Mouse (Mus musculus) heart, postnatal 0 days (tissue): ENCODE measurements at regions not wholly inside any gene's neighbourhood (a gene's known extent, or its start where the extent isn't known, plus 50 kb on each side); places are given as distances from the start of the nearest gene placed in this dataset.

Source experiments
- ATAC-seq: fragments of 200-750 bp; cut with Nextera tagmentation; 2 replicates; pipeline ENCODE4 v1.8.0; 2017; ENCODE audit warnings: low read depth, moderate number of reproducible peaks, moderate library complexity; ENCODE audit not compliant: insufficient read depth
- DNase-seq: peaks from one replicate; pipeline ENCODE4 v3.0.0-alpha.2; 2016; ENCODE audit warnings: low spot score
- H3K27ac ChIP-seq: fragments of 300-500 bp; sonication (generic); 2 replicates; pipeline ENCODE4 v1.5.1; 2014; ENCODE audit warnings: low read depth, mild to moderate bottlenecking
- H3K27me3 ChIP-seq: fragments of 300-500 bp; sonication (generic); 2 replicates; pipeline ENCODE4 v1.6.1; 2014; ENCODE audit warnings: low read length, mixed read lengths; ENCODE audit not compliant: control insufficient read depth, insufficient read depth
- H3K36me3 ChIP-seq: fragments of 300-500 bp; sonication (generic); replicated peaks from 2 replicates; pipeline ENCODE4 v1.6.1; 2014; ENCODE audit warnings: low read length, mixed read lengths; ENCODE audit not compliant: control insufficient read depth, insufficient read depth
- H3K4me1 ChIP-seq: fragments of 300-500 bp; sonication (generic); 2 replicates; pipeline ENCODE4 v1.6.1; 2014; ENCODE audit warnings: antibody characterized with exemption; ENCODE audit not compliant: control insufficient read depth, insufficient read depth
- H3K4me2 ChIP-seq: fragments of 300-500 bp; sonication (generic); 2 replicates; pipeline ENCODE4 v1.6.1; 2014; ENCODE audit warnings: low read depth, mild to moderate bottlenecking, low read length, moderate library complexity
- H3K4me3 ChIP-seq: fragments of 300-500 bp; sonication (generic); 2 replicates; pipeline ENCODE4 v1.5.1; 2014; ENCODE audit warnings: low read depth, low read length
- H3K9ac ChIP-seq: fragments of 300-500 bp; sonication (generic); replicated peaks from 2 replicates; pipeline ENCODE4 v1.6.1; 2014; ENCODE audit warnings: low read depth, low read length, mixed read lengths
- H3K9me3 ChIP-seq: fragments of 300-500 bp; sonication (generic); replicated peaks from 2 replicates; pipeline ENCODE4 v1.6.1; 2016; ENCODE audit warnings: low read length; ENCODE audit not compliant: control insufficient read depth
- CTCF ChIP-seq: IDR thresholded peaks from 2 replicates; pipeline ENCODE4 v1.5.1; 2016; ENCODE audit warnings: antibody characterized with exemption, control low read depth, low read depth
- EP300 ChIP-seq: IDR thresholded peaks from 2 replicates; pipeline ENCODE4 v1.6.1; 2016; ENCODE audit warnings: antibody characterized with exemption, low read depth
- WGBS: fragments of 180-500 bp; shearing (Covaris S2); extraction: QIAGEN DNeasy Blood & Tissue Kit; methylation state at CpG from one replicate; pipeline ENCODE4 v1.1.7; 2014; 5-methylcytosine and 5-hydroxymethylcytosine counted together

DNA sequence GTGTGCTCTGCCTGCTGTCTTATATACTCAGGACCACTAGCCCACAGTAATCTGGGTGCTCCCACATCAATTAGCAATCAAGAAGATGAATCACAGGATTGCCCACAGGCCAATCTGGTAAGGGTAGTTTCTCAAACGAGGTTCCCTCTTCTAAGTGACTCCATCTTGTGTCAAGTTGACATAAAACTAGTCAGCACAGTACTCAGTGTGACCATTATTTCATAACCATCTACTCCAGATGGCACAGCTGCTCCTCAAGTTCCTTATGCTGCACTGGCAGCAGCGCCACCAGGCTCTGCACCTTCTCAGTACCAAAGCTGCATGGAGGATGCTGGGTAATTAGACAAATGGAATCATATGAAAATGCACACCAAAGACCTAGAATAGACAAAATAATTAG is 175.6 kb upstream of the B3galt2 start:
- Histone ChIP-seq H3K9ac (no peak overlapping the region), H3K4me1 (no peaks in the 10 kb centered on the region), H3K4me3 (no peak overlapping the region), H3K4me2 (no peak overlapping the region), H3K27ac (no peak overlapping the region), H3K9me3 (no peaks in the 10 kb centered on the region), H3K27me3 (no peaks in the 10 kb centered on the region), H3K36me3 (no peaks in the 10 kb centered on the region)
- 52% methylated on average over 2 of the region's 2 CpGs for WGBS
- no peak for TF ChIP-seq EP300
- no peak for TF ChIP-seq CTCF
- DNase-seq (no peak), ATAC-seq (no peak)

DNA sequence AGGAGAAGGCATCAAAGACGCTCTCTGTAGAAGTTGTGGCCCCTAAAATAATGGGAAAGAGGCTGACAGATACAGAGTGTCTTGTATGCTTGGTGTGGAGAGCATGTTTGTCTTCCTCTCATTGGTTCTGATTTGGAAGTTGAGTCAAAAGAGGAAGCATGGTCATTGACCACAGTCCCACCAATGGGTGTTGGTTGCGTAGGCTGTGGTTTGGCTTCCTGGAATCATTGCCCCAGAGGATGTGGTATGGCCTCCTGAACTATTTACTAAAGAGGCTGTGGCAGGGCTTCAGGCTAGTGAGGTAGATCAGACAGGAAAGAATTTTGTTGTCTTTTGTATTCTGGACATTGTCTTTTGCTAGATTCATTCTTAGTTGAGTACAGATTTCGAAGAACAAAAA is 174.4 kb upstream of the B3galt2 start:
- 90% methylated on average over 3 of the region's 3 CpGs for WGBS
- Histone ChIP-seq H3K4me3 (no peak overlapping the region), H3K27me3 (no peaks in the 10 kb centered on the region), H3K27ac (no peak overlapping the region), H3K4me2 (no peak overlapping the region), H3K9me3 (no peaks in the 10 kb centered on the region), H3K9ac (no peak overlapping the region), H3K4me1 (no peaks in the 10 kb centered on the region), H3K36me3 (no peaks in the 10 kb centered on the region)
- no peak for ATAC-seq
- no peak for TF ChIP-seq CTCF
- TF ChIP-seq EP300, result no peak
- no peak for DNase-seq

DNA sequence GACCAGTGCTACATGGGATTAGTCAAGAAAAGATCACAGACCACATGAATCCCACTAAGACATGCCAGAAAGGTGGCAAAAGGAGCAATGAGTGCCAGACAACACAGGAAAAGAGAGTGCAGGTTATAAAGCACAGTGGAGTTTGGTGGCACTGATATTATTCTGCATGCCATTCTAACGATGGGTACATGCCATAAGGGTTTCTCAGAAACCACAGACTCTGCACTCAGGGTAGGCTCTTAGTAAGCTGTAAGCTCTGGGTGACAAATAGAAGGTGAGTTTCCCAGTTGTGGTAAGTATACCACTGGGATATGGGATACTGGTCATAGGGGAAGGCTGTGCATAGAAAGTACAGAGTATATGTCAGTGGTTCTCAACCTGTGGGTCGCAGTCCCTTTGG is 165.1 kb upstream of the B3galt2 start:
- ATAC-seq (no peak), DNase-seq (no peak)
- H3K36me3 ChIP-seq, result no peaks in the 10 kb centered on the region
- H3K9ac ChIP-seq, result no peak overlapping the region
- H3K4me3 ChIP-seq, result no peak overlapping the region
- no peaks in the 10 kb centered on the region for H3K4me1 ChIP-seq
- H3K27ac ChIP-seq, result no peak overlapping the region
- no peak overlapping the region for H3K4me2 ChIP-seq
- no peaks in the 10 kb centered on the region for H3K27me3 ChIP-seq
- TF ChIP-seq EP300 (no peak), CTCF (no peak)
- no peaks in the 10 kb centered on the region for H3K9me3 ChIP-seq
- WGBS, result 85% methylated on average over 2 of the region's 2 CpGs

DNA sequence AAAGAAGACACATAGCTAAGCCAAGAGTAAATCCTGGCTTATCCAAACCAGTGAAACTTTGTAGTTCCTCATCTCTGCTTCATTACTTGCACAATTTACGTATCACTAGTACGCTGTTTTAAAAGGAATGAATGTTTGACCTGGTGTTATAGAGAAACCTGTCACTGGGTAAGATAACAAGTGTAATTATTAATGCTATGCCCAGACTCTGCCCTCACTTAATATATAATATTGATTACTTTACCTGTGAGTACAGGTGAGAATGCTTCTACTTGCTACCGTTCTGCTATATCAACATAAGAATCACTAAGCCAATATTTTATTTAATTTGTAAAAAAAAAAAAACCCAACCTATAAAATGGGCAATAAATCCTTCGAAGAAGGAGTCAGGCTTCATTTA is 157.1 kb upstream of the B3galt2 start:
- Histone ChIP-seq H3K4me1 (no peaks in the 10 kb centered on the region), H3K9ac (no peak overlapping the region), H3K9me3 (no peaks in the 10 kb centered on the region), H3K36me3 (no peaks in the 10 kb centered on the region), H3K4me3 (no peak overlapping the region), H3K4me2 (no peak overlapping the region), H3K27me3 (no peaks in the 10 kb centered on the region), H3K27ac (no peak overlapping the region)
- WGBS, result 92% methylated on average over 4 of the region's 4 CpGs
- DNase-seq (no peak), ATAC-seq (no peak)
- TF ChIP-seq CTCF (no peak), EP300 (no peak)

DNA sequence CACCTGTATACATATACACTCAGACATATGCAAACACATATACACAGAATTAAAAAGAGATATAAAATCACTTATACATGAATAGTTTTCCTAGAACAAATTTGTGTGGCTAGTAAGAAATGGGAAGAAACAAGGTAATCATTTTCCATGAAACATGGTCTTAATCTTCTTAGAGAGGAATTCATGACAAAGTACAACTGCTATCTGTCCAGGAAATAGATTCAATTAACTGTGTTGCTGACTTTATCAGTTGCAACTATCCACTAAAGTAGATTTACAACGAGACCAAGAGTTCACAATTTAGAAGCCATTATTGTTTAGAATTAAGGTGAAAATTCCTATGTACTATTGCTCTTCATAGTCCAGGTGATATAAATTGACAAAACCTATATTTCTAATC is 155.5 kb upstream of the B3galt2 start:
- Histone ChIP-seq H3K4me1 (no peaks in the 10 kb centered on the region), H3K9me3 (no peaks in the 10 kb centered on the region), H3K4me3 (no peak overlapping the region), H3K4me2 (no peak overlapping the region), H3K27me3 (no peaks in the 10 kb centered on the region), H3K36me3 (no peaks in the 10 kb centered on the region), H3K27ac (no peak overlapping the region), H3K9ac (no peak overlapping the region)
- no peak for TF ChIP-seq EP300
- no peak for TF ChIP-seq CTCF
- 62% methylated on average over 1 of the region's 1 CpGs for WGBS
- ATAC-seq (no peak), DNase-seq (no peak)

DNA sequence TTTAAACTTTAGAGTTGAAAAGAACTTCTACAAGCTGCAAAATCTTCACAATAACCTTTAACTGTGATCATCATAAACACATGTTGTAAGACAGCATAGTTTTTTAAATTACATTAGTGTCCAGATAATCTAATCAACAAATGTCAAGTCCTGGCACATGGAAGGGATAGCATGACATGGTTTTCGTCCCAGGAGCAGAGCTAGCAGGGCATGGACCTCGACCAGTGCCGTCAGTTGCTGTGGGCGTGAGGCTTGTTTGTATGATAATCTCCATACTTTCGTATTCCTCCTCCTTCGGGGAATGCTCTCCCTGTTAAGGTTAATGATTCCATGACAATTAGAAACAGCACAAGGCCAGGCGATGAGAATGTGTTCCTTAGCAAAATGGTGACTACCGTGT is 143.4 kb upstream of the B3galt2 start:
- no peak for ATAC-seq
- H3K27me3 ChIP-seq, result no peaks in the 10 kb centered on the region
- 62% methylated on average over 8 of the region's 8 CpGs for WGBS
- no peak overlapping the region for H3K27ac ChIP-seq
- H3K9me3 ChIP-seq, result no peaks in the 10 kb centered on the region
- no peak overlapping the region for H3K4me3 ChIP-seq
- H3K4me2 ChIP-seq, result no peak overlapping the region
- no peaks in the 10 kb centered on the region for H3K36me3 ChIP-seq
- no peaks in the 10 kb centered on the region for H3K4me1 ChIP-seq
- no peak for DNase-seq
- TF ChIP-seq EP300 (no peak), CTCF (no peak)
- H3K9ac ChIP-seq, result no peak overlapping the region
